Mouse (Mus musculus): ENCODE results near the gene Myl6.

Gene Myl6

DNA sequence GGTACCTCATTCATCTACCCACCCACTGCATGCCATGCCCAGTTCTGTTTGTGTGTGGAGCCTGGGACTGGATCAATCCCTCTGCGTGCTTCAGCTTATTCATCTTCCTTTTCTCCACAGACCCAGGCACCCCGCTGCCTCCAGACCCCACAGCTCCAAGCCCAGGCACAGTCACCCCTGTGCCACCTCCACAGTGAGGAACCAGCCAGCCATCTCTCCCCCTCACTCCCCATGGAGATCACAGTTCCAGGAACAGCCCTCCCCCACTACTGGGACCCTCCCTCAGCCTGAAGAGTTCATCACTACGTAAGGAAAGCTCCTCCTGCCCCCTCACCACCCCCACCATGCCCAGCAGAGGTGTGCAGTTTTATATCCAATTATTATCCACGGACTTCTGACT lies 5.2 kb downstream of the Myl6 start:
- no peak for DNase-seq

DNA sequence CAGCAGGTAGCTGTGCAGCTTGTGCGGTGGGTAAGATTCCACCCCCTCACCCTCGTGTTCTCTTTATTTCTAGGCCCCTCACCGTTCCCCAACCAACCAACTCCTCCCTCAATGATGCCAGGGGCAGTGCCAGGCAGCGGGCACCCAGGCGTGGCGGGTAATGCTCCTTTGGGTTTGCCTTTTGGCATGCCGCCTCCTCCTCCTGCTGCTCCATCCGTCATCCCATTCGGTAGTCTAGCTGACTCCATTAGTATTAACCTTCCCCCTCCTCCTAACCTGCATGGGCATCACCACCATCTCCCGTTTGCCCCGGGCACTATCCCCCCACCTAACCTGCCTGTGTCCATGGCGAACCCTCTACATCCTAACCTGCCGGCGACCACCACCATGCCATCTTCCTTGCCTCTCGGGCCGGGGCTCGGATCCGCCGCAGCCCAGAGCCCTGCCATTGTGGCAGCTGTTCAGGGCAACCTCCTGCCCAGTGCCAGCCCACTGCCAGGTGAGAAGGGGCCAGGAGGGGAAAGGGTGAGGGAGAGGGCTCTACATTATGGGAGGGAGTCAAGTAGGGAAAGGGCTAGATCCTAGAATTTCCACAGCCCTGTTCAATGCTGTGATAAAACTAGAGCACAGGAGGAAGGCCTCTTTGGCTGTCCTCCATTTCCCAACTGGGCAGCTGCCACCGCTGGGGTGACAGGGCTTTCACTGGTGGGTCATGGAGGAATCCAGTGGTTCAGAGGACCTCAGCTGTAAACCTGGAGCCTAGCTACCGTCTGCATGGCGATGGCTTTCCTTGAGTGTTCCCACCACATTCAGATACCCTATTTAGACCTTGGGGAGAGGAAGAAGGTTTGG lies 5.9 kb downstream of the Myl6 start:
- DNase-seq: no peak

DNA sequence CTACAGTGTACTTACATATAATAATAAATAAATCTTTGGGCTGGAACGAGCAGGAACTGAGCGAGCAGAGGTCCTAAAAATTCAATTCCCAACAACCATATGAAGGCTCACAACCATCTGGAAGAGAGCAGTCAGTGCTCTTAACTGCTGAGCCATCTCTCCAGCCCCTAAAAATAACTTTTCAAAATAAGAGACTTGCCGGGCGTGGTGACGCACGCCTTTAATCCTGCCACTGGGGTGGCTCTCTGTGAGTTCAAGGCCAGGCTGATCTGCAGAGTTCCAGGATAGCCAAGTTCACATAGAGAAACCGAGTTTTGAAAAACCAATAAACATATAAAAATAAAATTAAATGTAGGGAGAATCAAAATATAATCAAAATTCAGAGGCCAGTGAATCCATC lies 7.6 kb downstream of the Myl6 start:
- no peak for DNase-seq

DNA sequence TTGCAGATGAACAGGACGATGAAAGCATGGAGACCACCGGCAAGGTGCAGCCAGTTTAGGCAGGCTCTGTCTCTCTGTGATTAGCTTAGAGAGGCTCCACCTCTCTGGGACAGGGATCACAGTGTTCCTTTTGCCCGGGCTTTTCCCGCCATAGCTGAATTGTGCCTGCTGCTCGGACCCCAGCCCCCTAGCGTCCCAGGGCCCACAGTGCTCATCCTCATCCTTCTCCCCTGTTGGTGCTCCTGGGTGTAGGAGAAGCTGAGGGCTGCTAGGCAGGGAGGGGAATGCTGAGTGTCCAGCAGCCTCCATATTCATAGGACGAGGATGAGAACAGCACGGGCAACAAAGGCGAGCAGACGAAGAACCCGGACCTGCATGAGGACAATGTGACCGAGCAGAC lies 19.6 kb downstream of the Myl6 start:
- no peak for DNase-seq

DNA sequence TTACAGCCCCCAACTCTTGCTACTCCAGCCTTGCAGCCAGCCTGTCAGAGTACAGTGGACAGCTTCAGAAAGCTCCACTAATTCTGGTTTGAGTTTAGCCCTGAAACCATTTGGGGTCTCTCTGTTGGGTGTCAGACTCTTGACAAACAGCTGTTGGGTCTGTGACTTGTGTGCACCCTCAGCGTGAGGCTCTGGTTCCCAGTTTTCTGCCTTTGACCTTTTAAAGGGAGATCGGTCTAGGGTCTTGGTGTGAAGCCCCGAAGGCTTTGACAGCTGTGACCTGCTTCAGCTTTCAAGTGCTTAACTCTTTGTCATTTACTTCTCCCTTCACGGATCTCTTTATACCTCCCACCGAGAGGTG lies 33.7 kb downstream of the Myl6 start:
- no peak for DNase-seq

DNA sequence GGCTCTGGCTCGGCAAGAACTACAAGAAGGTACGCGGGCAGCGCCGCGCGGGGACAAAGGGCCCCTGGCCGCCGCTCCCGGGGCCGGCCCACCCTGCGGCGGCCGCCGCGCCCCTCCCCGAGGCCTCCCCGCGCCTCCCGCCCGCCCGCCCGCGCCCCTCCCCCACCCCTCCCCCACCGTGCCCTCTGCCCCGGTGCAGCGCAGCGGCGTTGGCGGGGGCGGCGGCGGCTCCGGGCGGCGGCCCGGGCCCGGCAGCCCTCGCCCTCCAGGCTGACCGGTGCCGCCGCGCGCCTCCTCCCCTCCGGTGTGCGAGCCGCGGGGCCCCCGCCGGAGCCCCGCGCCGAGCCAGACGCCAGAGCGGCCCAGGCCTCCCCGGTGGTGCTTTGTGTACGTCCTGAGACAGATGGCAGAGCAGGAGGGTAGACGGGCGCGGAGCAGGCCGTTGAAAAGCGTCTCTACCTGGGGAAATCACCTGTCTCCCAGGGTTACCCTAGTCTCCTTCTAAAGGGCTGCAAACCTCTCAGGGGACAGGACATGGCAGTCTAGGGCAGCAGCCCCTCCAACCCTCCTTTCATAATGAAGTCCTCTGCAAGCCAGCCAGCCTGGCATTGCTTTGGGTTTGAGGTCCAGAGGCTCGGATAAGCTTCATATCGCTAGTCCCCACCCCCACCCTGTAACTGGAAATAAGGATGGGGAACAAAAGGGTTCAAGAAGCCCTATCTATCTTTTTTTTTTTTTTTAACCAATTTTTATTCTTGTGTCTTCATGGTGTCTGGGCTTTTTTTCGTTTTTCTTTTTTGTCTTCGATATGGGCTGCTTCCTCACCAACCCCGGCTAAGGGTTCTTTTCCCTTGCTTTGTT lies 34.3 kb downstream of the Myl6 start:
- DNase-seq: peak; percentile 69

DNA sequence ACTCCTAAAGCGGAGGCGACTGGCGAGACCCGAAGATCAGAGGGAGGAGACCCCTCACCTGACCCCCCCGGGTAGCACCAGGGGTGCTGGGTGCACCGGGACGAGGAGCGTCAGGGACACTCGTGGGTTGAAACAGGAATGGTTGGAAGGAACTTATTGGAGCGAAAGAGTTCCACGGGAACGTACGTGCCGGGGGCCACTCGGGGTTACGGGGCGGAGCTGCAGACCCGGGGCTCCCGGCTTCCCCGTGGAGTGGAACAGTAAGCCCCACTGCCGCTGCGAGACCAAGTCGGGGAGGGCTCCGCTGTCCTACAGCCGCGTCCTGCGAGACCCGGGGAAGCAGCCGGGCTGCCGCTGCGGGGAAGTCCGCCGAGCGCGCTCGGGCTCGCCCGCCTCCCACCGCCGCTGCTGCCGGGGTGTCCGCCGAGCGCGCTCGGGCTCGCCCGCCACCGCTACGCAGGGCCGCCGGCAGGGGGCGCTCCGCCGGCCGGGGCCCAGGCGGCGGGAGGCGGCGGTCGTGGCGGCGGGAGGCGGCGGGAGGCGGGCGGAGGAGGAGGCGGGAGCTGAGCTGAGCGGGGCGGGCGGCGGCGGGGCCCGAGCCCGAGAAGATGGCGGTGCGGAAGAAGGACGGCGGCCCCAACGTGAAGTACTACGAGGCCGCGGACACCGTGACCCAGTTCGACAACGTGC lies 35.1 kb downstream of the Myl6 start, which contains the start of gene Smarcc2:
TSS of gene Smarcc2 (plus strand) at position 530 of the 690 bp plus-strand sequence.
- DNase-seq: peak; percentile 93

DNA sequence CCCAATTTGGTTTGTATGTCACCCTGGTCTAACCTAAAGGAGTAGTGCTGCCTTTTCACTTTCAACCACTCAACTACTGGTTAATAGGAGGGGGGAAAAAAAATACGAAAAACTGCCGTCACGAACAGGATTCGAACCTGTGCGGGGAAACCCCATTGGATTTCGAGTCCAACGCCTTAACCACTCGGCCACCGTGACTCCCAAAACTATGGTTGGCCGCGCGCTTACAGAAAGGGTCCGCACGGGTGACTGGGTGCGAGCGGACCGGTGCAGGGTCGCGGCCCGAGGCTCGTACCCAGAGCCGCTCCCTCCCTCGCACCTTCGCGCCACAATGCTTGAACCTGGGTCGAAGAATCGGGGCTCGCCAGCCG lies 35.6 kb downstream of the Myl6 start:
- peak; percentile 94 for DNase-seq

DNA sequence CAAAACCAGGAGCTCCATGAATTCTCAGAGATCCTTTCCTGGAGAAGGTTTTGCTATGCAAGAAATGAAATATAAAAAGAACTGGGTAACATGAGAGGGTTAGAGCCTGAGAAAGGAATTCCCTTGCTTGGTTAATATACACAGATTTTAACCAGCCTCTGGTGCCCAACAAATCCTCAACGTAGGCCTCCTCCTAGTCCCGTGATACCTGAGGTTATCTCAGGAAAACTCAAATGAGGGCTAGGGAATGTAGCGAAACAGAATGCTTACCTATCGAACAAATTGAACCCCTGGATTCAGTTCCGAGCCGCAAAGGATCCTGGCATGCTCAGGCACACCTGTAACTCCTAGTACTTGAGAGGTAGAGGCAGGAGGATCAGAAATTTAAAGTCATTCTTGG lies 36.3 kb downstream of the Myl6 start:
- DNase-seq: no peak

DNA sequence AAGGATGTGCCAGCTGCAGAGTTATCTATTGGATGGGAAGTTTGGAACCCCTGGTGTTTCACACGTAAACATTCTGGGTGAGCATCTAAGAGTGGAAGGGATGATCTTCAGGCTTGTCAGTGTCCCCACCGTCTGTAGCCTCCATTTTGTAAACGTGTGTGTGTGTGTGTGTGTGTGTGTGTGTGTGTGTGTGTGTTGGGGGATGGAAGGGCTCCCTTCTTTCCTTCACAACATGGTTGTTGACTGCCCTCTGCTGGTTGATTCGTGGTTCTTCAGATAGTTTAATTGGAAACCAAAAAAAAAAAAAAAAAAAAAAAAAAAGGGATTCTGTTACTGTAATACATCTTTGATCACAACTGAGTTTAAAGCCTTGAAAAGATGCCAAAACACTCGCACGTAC lies 38.7 kb downstream of the Myl6 start:
- peak; percentile 76 for DNase-seq

DNA sequence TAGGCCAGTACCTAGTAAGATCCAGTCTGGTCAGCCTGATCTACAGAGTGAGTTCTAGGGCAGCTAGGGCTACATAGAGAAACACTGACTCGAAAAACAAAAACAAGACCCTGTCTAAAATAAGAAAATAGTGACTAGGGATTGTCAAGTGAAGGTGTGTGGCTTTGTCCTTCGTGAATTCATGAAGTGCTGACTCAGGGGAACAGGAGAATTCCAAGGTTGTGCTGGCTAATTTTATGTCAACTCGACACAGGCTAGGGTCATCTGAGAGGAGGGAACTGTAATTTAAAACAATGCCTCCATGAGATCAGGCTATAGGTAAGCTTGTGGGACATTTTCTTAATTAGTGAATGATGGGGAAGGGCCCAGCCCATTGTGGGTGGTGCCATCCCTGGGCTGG lies 39.5 kb downstream of the Myl6 start:
- no peak for DNase-seq

DNA sequence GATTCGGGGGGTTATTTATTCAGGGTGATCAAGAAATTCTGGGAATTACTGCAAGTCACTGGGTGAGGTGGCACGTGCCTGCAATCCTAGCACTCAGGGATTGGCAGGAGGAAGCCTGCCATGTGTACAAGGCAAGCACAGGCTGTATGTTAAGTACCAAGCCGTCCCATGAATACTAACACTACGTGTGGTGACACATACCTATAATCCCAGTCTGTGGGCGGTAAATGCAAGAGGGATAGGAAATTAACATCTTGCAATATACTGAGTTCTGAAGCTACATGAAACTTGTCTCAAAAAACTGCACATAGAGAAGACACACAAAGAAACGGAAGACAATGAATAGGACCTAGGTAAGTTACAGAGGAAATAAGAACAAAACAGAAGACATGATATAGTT lies 42.9 kb downstream of the Myl6 start:
- no peak for DNase-seq

DNA sequence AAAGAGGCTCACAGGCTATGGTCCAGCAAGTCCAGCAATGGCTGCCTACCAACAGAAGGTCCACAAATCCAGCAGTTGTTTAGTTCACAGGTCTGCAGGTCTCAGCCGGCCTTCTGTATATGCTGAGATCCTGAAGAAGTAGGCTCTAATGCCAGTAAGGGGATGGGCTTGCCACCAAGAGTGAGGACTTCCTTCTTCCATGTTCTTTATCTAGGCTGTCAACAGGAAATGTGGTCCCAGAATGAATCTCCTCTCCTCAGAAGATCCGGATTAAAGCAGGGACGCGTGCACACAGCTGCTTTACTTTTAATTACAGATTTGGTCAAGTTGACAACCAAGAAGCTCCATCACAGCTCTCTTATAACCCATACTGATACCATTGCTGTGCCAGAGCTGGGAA lies 48.5 kb downstream of the Myl6 start:
- no peak for DNase-seq

DNA sequence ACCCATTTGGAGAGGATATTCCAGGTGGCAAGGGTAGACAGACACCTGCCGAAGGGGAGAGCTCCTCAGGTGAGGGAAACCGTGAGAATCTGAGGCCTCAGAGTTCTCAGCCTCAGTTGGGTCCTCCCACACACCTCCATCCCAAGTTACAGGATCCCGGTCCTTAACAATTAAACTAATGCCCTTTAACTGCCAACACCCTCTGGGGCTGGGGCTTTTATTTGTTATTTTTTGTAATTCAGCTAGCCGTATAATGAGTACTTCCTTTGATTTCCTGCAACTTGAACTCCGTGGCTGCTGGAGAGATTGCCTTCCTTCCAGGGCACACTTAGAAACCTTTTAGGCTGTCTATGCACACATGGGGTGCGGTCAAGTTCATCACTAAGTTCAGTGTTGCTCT lies 49.6 kb downstream of the Myl6 start:
- no peak for DNase-seq

DNA sequence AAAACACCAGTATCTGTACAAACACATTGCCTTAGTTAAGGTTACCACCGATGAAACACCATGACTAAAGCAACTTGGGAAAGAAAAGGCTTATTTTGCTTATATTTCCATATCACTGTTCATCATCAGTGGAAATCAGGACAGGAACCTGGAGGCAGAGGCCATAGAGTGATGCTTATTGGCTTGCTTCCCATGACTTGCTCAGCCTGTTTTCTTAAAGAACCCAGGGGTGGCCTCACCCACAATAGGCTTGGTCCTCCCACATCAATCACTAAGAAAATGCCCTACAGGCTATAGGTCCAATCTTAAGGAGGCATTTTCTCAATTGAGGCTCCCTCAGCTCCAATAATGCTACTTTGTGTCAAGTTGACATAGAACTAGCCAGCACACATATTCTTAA lies 51.2 kb downstream of the Myl6 start:
- no peak for DNase-seq

DNA sequence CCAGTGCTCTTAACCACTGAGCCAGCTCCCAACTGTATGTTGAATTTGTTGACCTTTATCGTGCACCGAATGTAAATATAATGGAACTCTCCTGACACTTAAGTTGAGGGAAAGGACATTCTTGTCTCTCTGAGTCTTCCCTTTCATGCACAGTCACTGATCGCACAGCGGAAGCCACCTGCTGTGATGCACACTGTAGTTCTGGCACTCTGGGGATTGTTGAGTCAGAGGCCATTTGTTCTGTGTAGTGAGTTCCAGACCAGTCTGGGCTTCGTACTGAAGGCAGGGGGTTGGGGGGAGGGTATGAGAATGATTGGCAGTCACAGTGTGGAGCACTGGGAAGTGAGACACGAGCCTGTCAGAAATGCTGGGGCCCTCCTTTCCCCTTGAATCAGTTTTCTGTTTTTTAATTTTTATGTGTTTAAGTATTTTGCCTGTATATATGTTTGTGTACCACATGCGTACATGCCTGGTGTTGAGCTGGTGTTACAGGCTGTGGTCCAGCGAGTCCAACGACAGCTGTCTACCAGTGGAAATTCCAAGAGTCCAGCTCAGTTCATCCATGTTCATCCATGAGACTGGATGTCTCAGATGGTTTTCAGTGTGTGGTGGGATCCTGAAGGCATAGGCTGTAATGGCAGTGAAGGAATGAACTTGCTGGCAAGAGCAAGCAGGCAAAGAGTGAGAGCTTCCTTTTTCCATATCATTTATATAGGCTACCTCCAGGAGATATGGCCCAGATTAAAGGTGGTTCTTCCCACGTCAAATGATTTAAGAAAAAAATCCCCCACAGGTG lies 52.4 kb downstream of the Myl6 start:
- no peak for DNase-seq

All from thymus, postnatal 4 days (tissue).